Mouse (Mus musculus): Measurements from ENCODE around the gene Celf5. TPM values are rescaled to one million over a fixed set of nuclear protein-coding genes. Genes with fewer than 3 reads are reported as not detected.

Celf5 gene
- total RNA-seq, 2 experiments from 2014 or later: 3.5 to 4.2 TPM

GRCm38 (mm10) chr10:81430141-81430830 lies 52.2 kb downstream of the Celf5 start:
- peak; percentile 48 to 59 for DNase-seq (ENCODE audit: low spot score in 2 of 2)

GRCm38 (mm10) chr10:81429605-81430061 lies 52.9 kb downstream of the Celf5 start:
- peak; percentile 45 to 73 for DNase-seq (ENCODE audit: low spot score in 2 of 2)

- peak; percentile 3 for DNase-seq (ENCODE audit: low spot score in 2 of 2)
Observed at GRCm38 (mm10) chr10:81429092-81429491, 53.4 kb downstream of the Celf5 start.

GRCm38 (mm10) chr10:81428507-81428870 lies 54.0 kb downstream of the Celf5 start:
- no peak for DNase-seq (ENCODE audit: low spot score in 2 of 2)

- peak in 1 of 2 experiments; percentile 4 for DNase-seq (ENCODE audit: low spot score in 2 of 2)
Observed at GRCm38 (mm10) chr10:81427804-81428506, 54.6 kb downstream of the Celf5 start.

- no peak for DNase-seq (ENCODE audit: low spot score in 2 of 2)
Observed at GRCm38 (mm10) chr10:81427327-81427726, 55.2 kb downstream of the Celf5 start.

GRCm38 (mm10) chr10:81426897-81427296 lies 55.6 kb downstream of the Celf5 start:
- peak; percentile 30 to 53 for DNase-seq (ENCODE audit: low spot score in 2 of 2)

GRCm38 (mm10) chr10:81426081-81426671 lies 56.3 kb downstream of the Celf5 start:
- peak; percentile 4 to 9 for DNase-seq (ENCODE audit: low spot score in 2 of 2)

GRCm38 (mm10) chr10:81425236-81425850 lies 57.2 kb downstream of the Celf5 start:
- peak; percentile 7 to 10 for DNase-seq (ENCODE audit: low spot score in 2 of 2)

- peak; percentile 24 to 33 for DNase-seq (ENCODE audit: low spot score in 2 of 2)
Observed at GRCm38 (mm10) chr10:81424246-81425051, 58.1 kb downstream of the Celf5 start.

- peak in 1 of 2 experiments; percentile 2 for DNase-seq (ENCODE audit: low spot score in 2 of 2)
Observed at GRCm38 (mm10) chr10:81423476-81424245, 58.8 kb downstream of the Celf5 start.

- peak in 1 of 2 experiments; percentile 2 for DNase-seq (ENCODE audit: low spot score in 2 of 2)
Observed at GRCm38 (mm10) chr10:81422661-81423217, 59.8 kb downstream of the Celf5 start.

- peak; percentile 2 to 3 for DNase-seq (ENCODE audit: low spot score in 2 of 2)
Observed at GRCm38 (mm10) chr10:81422191-81422590, 60.3 kb downstream of the Celf5 start.

GRCm38 (mm10) chr10:81421797-81422100 lies 60.8 kb downstream of the Celf5 start:
- DNase-seq (ENCODE audit: low spot score in 2 of 2): peak; percentile 3 to 6

GRCm38 (mm10) chr10:81421041-81421796 lies 61.3 kb downstream of the Celf5 start:
- peak; percentile 2 for DNase-seq (ENCODE audit: low spot score in 2 of 2)

GRCm38 (mm10) chr10:81420191-81420767 lies 62.2 kb downstream of the Celf5 start:
- DNase-seq (ENCODE audit: low spot score in 2 of 2): peak in 1 of 2 experiments; percentile 6

- DNase-seq (ENCODE audit: low spot score in 2 of 2): peak in 1 of 2 experiments; percentile 1
Observed at GRCm38 (mm10) chr10:81419111-81419928, 63.2 kb downstream of the Celf5 start.

Measured in adrenal gland, postnatal 4 days (tissue).